Mouse (Mus musculus) liver, embryonic 11.5 days (tissue): Measurements from ENCODE around the gene Sppl2b. TPM values are rescaled to one million over a fixed set of nuclear protein-coding genes. Genes with fewer than 3 reads are reported as not detected.

Experiments used
- ATAC-seq: fragments of 200-750 bp; cut with Nextera tagmentation; replicated peaks from 2 replicates; pipeline ENCODE4 v1.8.0; 2017; ENCODE audit warnings: moderate number of reproducible peaks, mild to moderate bottlenecking, moderate TSS enrichment, moderate library complexity; ENCODE audit not compliant: low FRiP score
- DNase-seq: peaks from one replicate; pipeline ENCODE4 v3.0.0-alpha.2; 2017; ENCODE audit warnings: low spot score
- H3K27ac ChIP-seq: fragments of 300-500 bp; sonication (generic); 2 replicates; pipeline ENCODE4 v1.5.1; 2014; ENCODE audit warnings: mild to moderate bottlenecking, low read depth, low read length, control low read depth
- H3K27me3 ChIP-seq: fragments of 300-500 bp; sonication (generic); replicated peaks from 2 replicates; pipeline ENCODE4 v1.6.1; 2014; ENCODE audit warnings: low read length, mixed read lengths; ENCODE audit not compliant: control insufficient read depth, insufficient read depth
- H3K36me3 ChIP-seq: fragments of 300-500 bp; sonication (generic); 2 replicates; pipeline ENCODE4 v1.6.1; 2014; ENCODE audit warnings: mild to moderate bottlenecking, low read length, moderate library complexity, mixed read lengths; ENCODE audit not compliant: control insufficient read depth, insufficient read depth
- H3K4me1 ChIP-seq: fragments of 300-500 bp; sonication (generic); replicated peaks from 2 replicates; pipeline ENCODE4 v1.6.1; 2014; ENCODE audit warnings: low read length, mixed read lengths; ENCODE audit not compliant: control insufficient read depth, insufficient read depth
- H3K4me2 ChIP-seq: fragments of 300-500 bp; sonication (generic); 2 replicates; pipeline ENCODE4 v1.6.1; 2014; ENCODE audit warnings: mild to moderate bottlenecking, control low read depth, moderate library complexity
- H3K4me3 ChIP-seq: fragments of 300-500 bp; sonication (generic); 2 replicates; pipeline ENCODE4 v1.5.1; 2014; ENCODE audit warnings: low read depth, low read length, control low read depth
- H3K9ac ChIP-seq: fragments of 300-500 bp; sonication (generic); 2 replicates; pipeline ENCODE4 v1.6.1; 2014; ENCODE audit warnings: low read depth, low read length, control low read depth
- H3K9me3 ChIP-seq: fragments of 300-500 bp; sonication (generic); 2 replicates; pipeline ENCODE4 v1.6.1; 2016; ENCODE audit warnings: low read length, inconsistent platforms, mixed read lengths; ENCODE audit not compliant: control insufficient read depth
- WGBS: fragments of 180-500 bp; shearing (Covaris S2); extraction: QIAGEN DNeasy Blood & Tissue Kit; methylation state at CpG from one replicate; pipeline ENCODE4 v1.1.7; 2014; 5-methylcytosine and 5-hydroxymethylcytosine counted together
- polyA plus RNA-seq: library from polyadenylated mRNA; unstranded; fragments of >200 nt; fragmentation: Nextera tagmentation; extraction: Ambion mirVana; gene quantifications from 2 replicates; pipeline ENCODE4 v1.2.1, GENCODE M21; 2014

The Sppl2b gene
- polyA plus RNA-seq, 1 experiment from 2014 or later: 63.8 TPM

DNA sequence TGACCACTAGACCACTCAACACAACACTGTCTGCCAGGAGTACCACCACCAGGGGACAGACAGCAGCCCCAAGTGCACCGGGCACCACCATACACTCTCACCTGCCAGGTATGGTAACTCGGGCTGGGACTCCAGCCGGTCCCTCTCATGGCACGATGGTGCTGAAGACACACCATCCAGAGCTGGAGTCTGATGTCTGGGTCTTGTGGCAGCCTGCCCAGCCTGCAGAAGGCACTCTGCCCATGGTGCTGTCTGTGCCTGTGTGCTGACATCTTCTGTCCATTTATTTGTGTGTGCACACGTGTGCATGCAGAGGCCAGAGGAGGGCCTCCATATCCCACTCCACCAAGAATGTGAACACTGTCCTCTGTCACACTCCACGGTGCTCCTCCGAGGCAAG lies 40.0 kb downstream of the Sppl2b start:
- H3K27ac ChIP-seq: no peak overlapping the region
- H3K4me2 ChIP-seq: no peak overlapping the region
- ATAC-seq: no peak
- H3K9ac ChIP-seq: no peak overlapping the region
- no peak for DNase-seq
- H3K9me3 ChIP-seq: no peaks in the 10 kb centered on the region
- H3K27me3 ChIP-seq: peaks cover 4% of the 10 kb centered on the region
- 84% methylated on average over 7 of the region's 7 CpGs for WGBS
- peaks cover 9% of the 10 kb centered on the region for H3K36me3 ChIP-seq
- peaks cover 27% of the 10 kb centered on the region for H3K4me1 ChIP-seq
- no peak overlapping the region for H3K4me3 ChIP-seq

- H3K4me1 ChIP-seq: peaks cover 27% of the 10 kb centered on the region
- H3K9me3 ChIP-seq: no peaks in the 10 kb centered on the region
- no peaks in the 10 kb centered on the region for H3K27me3 ChIP-seq
- no peak for DNase-seq
- H3K9ac ChIP-seq: no peak overlapping the region
- no peak overlapping the region for H3K27ac ChIP-seq
- ATAC-seq: no peak
- no peak overlapping the region for H3K4me3 ChIP-seq
- peaks cover 9% of the 10 kb centered on the region for H3K36me3 ChIP-seq
- no peak overlapping the region for H3K4me2 ChIP-seq
- WGBS: 80% methylated on average over 6 of the region's 6 CpGs
These were observed 40.6 kb downstream of the Sppl2b start for GRCm38 (mm10) chr10:80895697-80896096.

DNA sequence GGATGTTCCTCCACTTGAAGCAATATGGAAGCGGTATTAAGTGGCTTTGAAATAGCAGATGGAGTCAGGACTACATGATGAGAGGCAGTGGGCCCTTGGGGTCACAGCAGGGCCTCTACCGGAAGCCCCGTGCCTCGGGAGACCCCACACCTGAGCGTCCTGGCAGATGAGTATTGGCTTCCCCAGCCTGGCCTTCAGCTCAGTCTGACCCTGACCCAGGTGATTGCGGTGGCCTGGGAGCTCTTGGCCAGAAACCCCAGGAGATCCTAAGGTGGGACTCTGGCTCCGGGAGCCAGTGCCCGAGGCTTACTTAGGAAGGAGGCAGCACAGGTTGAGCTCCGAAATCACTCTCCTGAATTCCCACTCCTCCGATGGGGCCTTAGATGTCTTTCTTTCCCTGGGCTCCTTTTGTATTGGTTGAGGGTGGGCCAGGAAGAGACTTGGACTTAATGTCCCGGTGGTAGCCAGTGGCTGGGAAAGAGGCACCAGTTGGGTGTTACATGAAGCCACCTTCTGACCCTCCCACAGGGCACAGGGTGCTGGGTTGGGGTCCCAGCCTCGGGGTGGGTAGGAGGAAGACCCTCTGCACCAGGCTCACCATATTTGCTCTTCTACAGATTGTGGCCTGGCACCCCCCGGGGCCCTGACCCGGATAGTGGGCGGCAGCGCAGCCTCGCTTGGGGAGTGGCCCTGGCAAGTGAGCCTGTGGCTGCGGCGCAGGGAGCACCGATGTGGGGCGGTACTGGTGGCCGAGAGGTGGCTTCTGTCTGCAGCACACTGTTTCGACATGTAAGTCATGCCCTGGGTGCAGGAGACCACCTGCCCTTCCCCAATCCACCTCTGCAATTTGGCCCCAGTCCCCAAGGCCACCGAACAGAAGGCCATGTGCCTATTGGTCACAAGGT lies 41.8 kb downstream of the Sppl2b start:
- Histone ChIP-seq H3K4me1 (peaks cover 31% of the 10 kb centered on the region), H3K4me3 (no peak overlapping the region), H3K9ac (no peak overlapping the region), H3K27me3 (no peaks in the 10 kb centered on the region), H3K9me3 (no peaks in the 10 kb centered on the region), H3K4me2 (no peak overlapping the region), H3K27ac (no peak overlapping the region), H3K36me3 (peaks cover 9% of the 10 kb centered on the region)
- ATAC-seq: no peak
- 69% methylated on average over 24 of the region's 24 CpGs for WGBS
- no peak for DNase-seq

DNA sequence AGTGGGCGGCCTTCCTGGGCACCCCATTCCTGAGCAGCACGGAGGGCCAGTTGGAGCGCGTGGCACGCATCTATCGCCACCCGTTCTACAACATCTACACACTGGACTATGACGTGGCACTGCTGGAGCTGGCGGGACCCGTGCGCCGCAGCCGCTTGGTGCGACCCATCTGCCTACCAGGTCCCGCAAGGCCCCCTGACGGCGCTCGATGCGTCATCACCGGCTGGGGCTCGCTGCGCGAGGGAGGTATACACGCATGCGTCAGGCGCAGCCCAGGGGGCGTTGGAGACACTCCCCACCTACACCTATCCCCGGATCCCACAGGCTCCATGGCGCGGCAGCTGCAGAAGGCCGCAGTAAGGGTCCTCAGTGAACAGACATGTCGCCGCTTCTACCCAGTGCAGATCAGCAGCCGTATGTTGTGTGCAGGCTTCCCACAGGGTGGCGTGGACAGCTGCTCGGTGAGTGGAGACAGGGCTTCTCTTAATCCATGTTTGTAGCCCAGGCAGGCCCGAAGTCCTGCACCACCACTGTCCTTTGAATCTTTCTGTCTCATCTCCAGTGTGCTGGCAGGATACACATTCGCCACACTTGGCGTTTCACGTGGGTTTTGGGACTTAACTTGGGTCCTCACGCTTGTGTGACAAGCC lies 42.9 kb downstream of the Sppl2b start:
- Histone ChIP-seq H3K4me3 (peak overlapping the region; percentile 11; the same call in 1 of the 2 replicates), H3K9ac (0 out of 2 replicates have a peak overlapping the region, but pooled peaks have one; percentile 25), H3K36me3 (peaks cover 11% of the 10 kb centered on the region), H3K27me3 (no peaks in the 10 kb centered on the region), H3K4me1 (peaks cover 31% of the 10 kb centered on the region), H3K27ac (no peak overlapping the region), H3K9me3 (no peaks in the 10 kb centered on the region), H3K4me2 (peak overlapping the region; percentile 47)
- 29% methylated on average over 41 of the region's 41 CpGs for WGBS
- DNase-seq: no peak
- ATAC-seq: no peak

- peak overlapping the region; percentile 84; the same call in 1 of the 2 replicates for H3K9ac ChIP-seq
- no peak for DNase-seq
These were observed 44.0 kb downstream of the Sppl2b start for GRCm38 (mm10) chr10:80899074-80899473.

DNA sequence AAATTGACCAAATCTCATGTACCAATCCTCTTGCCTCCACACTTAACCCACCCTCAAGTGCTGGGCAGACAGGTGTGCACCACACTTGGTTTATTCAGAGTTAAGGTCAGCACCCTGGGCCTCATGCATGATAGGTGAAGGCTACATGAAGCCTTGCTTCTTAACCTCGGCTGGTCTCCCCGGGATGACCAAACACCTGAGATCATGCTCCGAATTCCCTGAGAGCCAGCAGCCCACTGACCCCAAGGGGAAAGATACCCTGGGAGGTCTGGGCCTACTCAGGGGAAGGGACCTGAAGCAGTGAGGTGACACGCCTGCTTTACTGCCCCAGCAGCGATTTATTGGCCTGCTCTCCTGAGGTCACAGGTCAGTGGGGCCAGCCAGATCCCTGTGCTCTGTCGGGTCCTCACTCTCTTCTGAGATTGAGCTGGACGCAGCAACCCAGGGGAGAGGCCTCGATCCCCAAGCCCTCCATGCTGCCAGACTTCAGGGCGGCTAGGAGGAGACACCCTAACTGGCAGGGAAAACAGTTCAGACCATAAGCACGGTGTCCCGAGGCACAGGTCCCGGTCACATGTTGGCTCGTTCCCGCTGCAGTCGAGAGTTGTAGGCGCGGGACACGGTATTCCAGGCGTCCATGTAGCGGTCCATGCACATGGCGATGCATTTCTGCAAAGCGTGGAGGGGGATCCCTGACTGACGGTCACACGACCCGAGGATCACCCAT lies 44.7 kb downstream of the Sppl2b start:
- Histone ChIP-seq H3K27ac (peak overlapping the region; percentile 78), H3K4me3 (peak overlapping the region; percentile 86), H3K36me3 (peaks cover 27% of the 10 kb centered on the region), H3K4me2 (peak overlapping the region; percentile 99), H3K9me3 (no peaks in the 10 kb centered on the region), H3K27me3 (no peaks in the 10 kb centered on the region), H3K9ac (peak overlapping the region; percentile 84), H3K4me1 (peaks cover 31% of the 10 kb centered on the region)
- WGBS: 11% methylated on average over 25 of the region's 25 CpGs
- DNase-seq (no peak), ATAC-seq (no peak)

More at GRCm38 (mm10) chr10:80899074-80899473, 44.0 kb downstream of the Sppl2b start:
- ATAC-seq: no peak
- Histone ChIP-seq H3K4me2 (peak overlapping the region; percentile 99), H3K27me3 (no peaks in the 10 kb centered on the region), H3K4me3 (peak overlapping the region; percentile 86), H3K4me1 (peaks cover 31% of the 10 kb centered on the region), H3K9me3 (no peaks in the 10 kb centered on the region), H3K36me3 (peaks cover 20% of the 10 kb centered on the region), H3K27ac (no peak overlapping the region)
- WGBS: 86% methylated on average over 8 of the region's 8 CpGs

DNA sequence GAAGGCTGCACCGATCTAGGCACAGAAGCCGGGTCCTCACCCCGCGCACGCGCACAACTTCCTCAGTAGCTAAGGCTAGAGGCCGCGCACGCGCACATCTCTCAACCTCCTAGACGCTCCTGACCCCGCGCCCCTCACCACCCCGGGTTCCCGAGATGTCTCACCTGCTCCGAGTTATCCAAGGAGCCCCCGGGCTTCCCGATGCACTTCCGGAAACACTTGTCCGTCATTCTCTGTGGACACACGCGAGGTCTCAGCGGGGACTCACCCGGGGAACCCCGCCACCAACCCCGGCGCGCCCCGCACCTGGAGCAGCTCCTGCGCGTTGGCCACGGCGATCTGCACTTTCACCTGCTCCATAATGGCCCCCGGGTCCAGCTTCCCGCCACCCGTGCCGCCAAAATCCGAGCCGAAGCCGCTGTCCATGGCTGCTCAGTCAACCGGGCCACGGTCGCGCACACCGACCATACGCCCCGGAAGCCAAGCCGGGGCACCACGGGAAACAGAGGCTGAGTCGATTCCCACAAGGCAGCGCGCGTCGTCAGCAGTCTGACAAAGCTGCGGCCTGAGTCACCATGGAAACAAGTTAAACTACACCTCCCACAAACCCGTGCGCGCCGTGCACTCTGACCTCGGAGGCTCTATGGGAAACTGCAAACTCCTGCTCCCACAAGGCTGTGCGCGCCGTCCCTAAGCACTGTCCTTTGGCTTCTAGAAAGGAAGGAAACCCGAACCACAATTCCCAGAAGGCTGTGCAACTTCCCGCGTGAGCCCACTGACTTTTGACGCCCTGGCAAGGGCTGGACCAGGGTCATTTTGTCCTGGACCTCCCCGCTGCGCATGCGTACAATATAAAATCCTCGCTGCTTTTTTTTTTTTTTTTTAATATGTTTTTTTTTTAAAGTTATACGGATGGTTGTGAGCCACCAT lies 45.5 kb downstream of the Sppl2b start, which contains the start of gene Timm13:
Gene Timm13 (minus strand): TSS at position 652 of the 930 bp plus-strand sequence.
- H3K4me2 ChIP-seq: peak within 1 kb of the TSS; percentile 99
- peaks cover 32% of the 10 kb centered on the region for H3K36me3 ChIP-seq
- H3K27me3 ChIP-seq: no peaks in the 10 kb centered on the region
- peak within 1 kb of the TSS; percentile 84 for H3K9ac ChIP-seq
- peaks cover 28% of the 10 kb centered on the region for H3K4me1 ChIP-seq
- DNase-seq (peak; percentile 98), ATAC-seq (peak; percentile 92)
- peak within 1 kb of the TSS; percentile 86 for H3K4me3 ChIP-seq
- under 1% methylated on average over 72 of the region's 72 CpGs for WGBS
- H3K9me3 ChIP-seq: no peaks in the 10 kb centered on the region
- peak within 1 kb of the TSS; percentile 78 for H3K27ac ChIP-seq
